Mouse (Mus musculus) liver, postnatal 0 days (tissue): ENCODE results near the gene Tcp11.

Experiments
- CTCF ChIP-seq: sonication (generic); IDR thresholded peaks from 2 replicates; pipeline ENCODE4 v1.5.1; 2016; ENCODE audit warnings: antibody characterized with exemption, low read depth
- EP300 ChIP-seq: IDR thresholded peaks from 2 replicates; pipeline ENCODE4 v1.6.1; 2016; ENCODE audit warnings: antibody characterized with exemption, low read depth, mild to moderate bottlenecking

- TF ChIP-seq CTCF (no peak), EP300 (no peak)
These were observed 352 bp upstream of the Tcp11 start for GRCm38 (mm10) chr17:28080817-28081165.
